Mouse (Mus musculus): ENCODE measurements around the gene Scrn2.

DNA sequence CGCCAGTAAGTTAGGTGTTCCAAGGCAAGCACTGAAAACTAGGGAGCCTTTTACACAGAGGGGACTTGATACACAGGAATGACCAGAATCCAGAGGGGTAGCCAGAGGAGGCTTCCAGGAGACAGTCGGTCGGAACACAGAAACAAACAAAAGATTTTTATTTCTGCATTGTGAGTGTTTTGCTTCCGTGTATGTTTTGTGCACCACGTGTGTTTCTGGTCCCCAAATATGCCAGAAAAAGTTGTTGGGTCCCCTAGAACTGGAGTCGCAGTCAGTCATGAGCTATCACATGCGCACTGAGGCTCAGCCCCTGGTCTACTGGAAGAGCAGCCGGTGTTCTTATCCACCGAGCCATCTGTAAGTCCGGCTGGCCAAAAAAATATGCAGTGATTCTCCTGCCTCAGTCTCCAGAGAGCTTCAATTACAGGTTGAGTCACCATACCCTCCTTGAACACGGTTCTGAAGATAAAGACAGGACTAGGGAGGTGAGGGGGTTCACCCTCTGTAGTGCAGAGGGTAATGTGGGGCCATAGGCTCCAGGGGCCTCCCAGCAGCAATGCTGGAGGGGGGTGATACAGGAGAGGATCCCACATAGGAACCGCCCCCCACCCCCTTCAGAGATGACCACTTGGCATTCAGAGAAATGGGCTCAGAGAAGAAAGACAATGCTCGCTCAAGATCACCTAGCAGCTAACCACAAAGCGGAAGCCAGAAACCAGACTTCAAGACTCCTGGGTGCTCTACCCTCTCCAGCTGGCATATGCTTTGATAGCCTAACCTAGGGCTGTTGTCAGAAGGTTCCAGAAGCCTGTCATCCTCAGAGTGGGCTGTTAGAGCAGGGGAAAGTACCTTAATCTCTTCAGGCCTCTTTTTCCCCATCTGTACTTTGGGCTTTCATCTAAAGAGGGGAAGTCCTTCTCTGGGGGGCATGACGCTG, 33.6 kb upstream of the Scrn2 start:
- TF ChIP-seq CTCF (IDR thresholded peaks at IDR 0.05; ENCODE audit: low read depth) (no peak), EP300 (IDR thresholded peaks at IDR 0.05; ENCODE audit: low read depth) (no peak)

All from liver, embryonic 14.5 days (tissue).